Mouse (Mus musculus) neural tube, embryonic 14.5 days (tissue): ENCODE results near the gene Lrch4. TPM values are rescaled to one million over a fixed set of nuclear protein-coding genes. Genes with fewer than 3 reads are reported as not detected.

Experiments used
- ATAC-seq: fragments of 200-750 bp; cut with Nextera tagmentation; 2 replicates; pipeline ENCODE4 v1.8.0; 2017; ENCODE audit warnings: low read depth, mild to moderate bottlenecking, moderate TSS enrichment, moderate library complexity
- H3K27ac ChIP-seq: fragments of 300-500 bp; sonication (generic); 2 replicates; pipeline ENCODE4 v1.5.1; 2014; ENCODE audit warnings: low read depth, mild to moderate bottlenecking, control low read depth, low read length, moderate library complexity, mixed read lengths
- H3K27me3 ChIP-seq: fragments of 300-500 bp; sonication (generic); 2 replicates; pipeline ENCODE4 v1.6.1; 2014; ENCODE audit warnings: low read length; ENCODE audit not compliant: control insufficient read depth, insufficient read depth
- H3K36me3 ChIP-seq: fragments of 300-500 bp; sonication (generic); 2 replicates; pipeline ENCODE4 v1.6.1; 2014; ENCODE audit warnings: low read length, mixed read lengths; ENCODE audit not compliant: control insufficient read depth, insufficient read depth
- H3K4me1 ChIP-seq: fragments of 300-500 bp; sonication (generic); 2 replicates; pipeline ENCODE4 v1.6.1; 2014; ENCODE audit warnings: low read length; ENCODE audit not compliant: control insufficient read depth, insufficient read depth
- H3K4me2 ChIP-seq: fragments of 300-500 bp; sonication (generic); 2 replicates; pipeline ENCODE4 v1.6.1; 2014; ENCODE audit warnings: mild to moderate bottlenecking, low read depth, low read length, control low read depth
- H3K4me3 ChIP-seq: fragments of 300-500 bp; sonication (generic); 2 replicates; pipeline ENCODE4 v1.5.1; 2014; ENCODE audit warnings: low read depth, low read length, control low read depth, mixed read lengths
- H3K9ac ChIP-seq: fragments of 300-500 bp; sonication (generic); replicated peaks from 2 replicates; pipeline ENCODE4 v1.6.1; 2014; ENCODE audit warnings: low read depth, mild to moderate bottlenecking, control low read depth, low read length, mixed read lengths
- H3K9me3 ChIP-seq: fragments of 300-500 bp; sonication (generic); 2 replicates; pipeline ENCODE4 v1.6.1; 2016; ENCODE audit warnings: low read length; ENCODE audit not compliant: control insufficient read depth
- WGBS: fragments of 180-500 bp; shearing (Covaris S2); extraction: QIAGEN DNeasy Blood & Tissue Kit; methylation state at CpG from one replicate; pipeline ENCODE4 v1.1.7; 2014; 5-methylcytosine and 5-hydroxymethylcytosine counted together
- polyA plus RNA-seq: library from polyadenylated mRNA; unstranded; fragments of >200 nt; fragmentation: Nextera tagmentation; extraction: Ambion mirVana; gene quantifications from 2 replicates; pipeline ENCODE4 v1.2.1, GENCODE M21; 2014

Gene Lrch4
- polyA plus RNA-seq, 1 experiment from 2014 or later = 16.0 TPM

GRCm38 (mm10) chr5:137685653-137686052 is 56.7 kb downstream of the Lrch4 start:
- Histone ChIP-seq H3K4me1 (peaks cover 11% of the 10 kb centered on the region), H3K36me3 (no peaks in the 10 kb centered on the region), H3K27me3 (no peaks in the 10 kb centered on the region), H3K4me2 (no peak overlapping the region), H3K4me3 (no peak overlapping the region), H3K9me3 (no peaks in the 10 kb centered on the region), H3K9ac (no peak overlapping the region), H3K27ac (no peak overlapping the region)
- ATAC-seq = no peak
- 94% methylated on average over 3 of the region's 3 CpGs for WGBS

GRCm38 (mm10) chr5:137686127-137686790 is 57.3 kb downstream of the Lrch4 start:
- Histone ChIP-seq H3K4me3 (no peak overlapping the region), H3K4me2 (no peak overlapping the region), H3K4me1 (peaks cover 11% of the 10 kb centered on the region), H3K27ac (no peak overlapping the region), H3K9ac (no peak overlapping the region), H3K9me3 (no peaks in the 10 kb centered on the region), H3K36me3 (no peaks in the 10 kb centered on the region), H3K27me3 (no peaks in the 10 kb centered on the region)
- ATAC-seq = no peak
- WGBS = 87% methylated on average over 6 of the region's 6 CpGs

- H3K9ac ChIP-seq = no peak overlapping the region
- no peaks in the 10 kb centered on the region for H3K27me3 ChIP-seq
- no peak for ATAC-seq
- no peak overlapping the region for H3K27ac ChIP-seq
- no peaks in the 10 kb centered on the region for H3K9me3 ChIP-seq
- no peak overlapping the region for H3K4me2 ChIP-seq
- H3K4me1 ChIP-seq = no peaks in the 10 kb centered on the region
- no peak overlapping the region for H3K4me3 ChIP-seq
- 86% methylated on average over 3 of the region's 3 CpGs for WGBS
- no peaks in the 10 kb centered on the region for H3K36me3 ChIP-seq
Measured at GRCm38 (mm10) chr5:137689974-137690373, 61.1 kb downstream of the Lrch4 start.

- Histone ChIP-seq H3K9ac (no peak overlapping the region), H3K27ac (no peak overlapping the region), H3K4me1 (no peaks in the 10 kb centered on the region), H3K27me3 (no peaks in the 10 kb centered on the region), H3K4me2 (no peak overlapping the region), H3K4me3 (no peak overlapping the region), H3K36me3 (no peaks in the 10 kb centered on the region), H3K9me3 (no peaks in the 10 kb centered on the region)
- 71% methylated on average over 9 of the region's 9 CpGs for WGBS
- ATAC-seq = no peak
Measured at GRCm38 (mm10) chr5:137690531-137690930, 61.6 kb downstream of the Lrch4 start.

Other genes with a start within 250 kb of the Lrch4 start
- gene Zan, start 152.1 kb upstream of the Lrch4 start, polyA plus RNA-seq = 0.08 TPM in 2 replicates
- gene Pop7, start 126.6 kb upstream of the Lrch4 start, polyA plus RNA-seq = 82.9 and 98.3 TPM in 2 replicates
- gene Gigyf1, start 110.6 kb upstream of the Lrch4 start, polyA plus RNA-seq = 16.3 and 21.2 TPM in 2 replicates
- not detected in 2 replicates for gene Epo, start 95.9 kb upstream of the Lrch4 start, polyA plus RNA-seq
- gene Gnb2, start 95.6 kb upstream of the Lrch4 start, polyA plus RNA-seq = 553 and 557 TPM in 2 replicates
- 206 and 236 TPM in 2 replicates for gene Actl6b, start 75.6 kb upstream of the Lrch4 start, polyA plus RNA-seq
- gene Tfr2, start 59.3 kb upstream of the Lrch4 start, polyA plus RNA-seq = 4.9 and 5.8 TPM in 2 replicates
- 80.5 and 90.7 TPM in 2 replicates for gene Mospd3, start 28.1 kb upstream of the Lrch4 start, polyA plus RNA-seq
- gene Pcolce, start 15.3 kb upstream of the Lrch4 start, polyA plus RNA-seq = 2.4 and 59.1 TPM in 2 replicates
- 0.19 TPM in 1 of 2 replicates, not detected in the other for gene Fbxo24, start 119 bp upstream of the Lrch4 start, polyA plus RNA-seq
- 6.5 and 7.9 TPM in 2 replicates for gene Gm20605, start 54 bp downstream of the Lrch4 start, polyA plus RNA-seq
- gene Sap25, start 12.2 kb downstream of the Lrch4 start, polyA plus RNA-seq = 5.7 and 5.9 TPM in 2 replicates
- 0.31 TPM in 1 of 2 replicates, not detected in the other for gene Irs3, start 16.6 kb downstream of the Lrch4 start, polyA plus RNA-seq
- 11.3 and 12.9 TPM in 2 replicates for gene Agfg2, start 55.6 kb downstream of the Lrch4 start, polyA plus RNA-seq
- gene Nyap1, start 112.5 kb downstream of the Lrch4 start, polyA plus RNA-seq = 13.6 and 22.3 TPM in 2 replicates
- gene Tsc22d4, start 116.6 kb downstream of the Lrch4 start, polyA plus RNA-seq = 80.1 and 85.1 TPM in 2 replicates
- gene Ppp1r35, start 149.7 kb downstream of the Lrch4 start, polyA plus RNA-seq = 37.8 and 43.7 TPM in 2 replicates
- gene Mepce, start 158.5 kb downstream of the Lrch4 start, polyA plus RNA-seq = 13.1 and 17.0 TPM in 2 replicates
- gene Zcwpw1, start 158.7 kb downstream of the Lrch4 start, polyA plus RNA-seq = 11.2 and 13.9 TPM in 2 replicates
- gene Pilra, start 207.2 kb downstream of the Lrch4 start, polyA plus RNA-seq = not detected in 2 replicates
- not detected in 2 replicates for gene Pilrb1, start 229.0 kb downstream of the Lrch4 start, polyA plus RNA-seq
- gene Pilrb2, start 242.7 kb downstream of the Lrch4 start, polyA plus RNA-seq = not detected in 2 replicates